Mouse (Mus musculus) thymus, adult 2 months (tissue): ENCODE results near the gene Pex12. TPM values are rescaled to one million over a fixed set of nuclear protein-coding genes. Genes with fewer than 3 reads are reported as not detected.
A peak's percentile ranks its signal among the peaks of the same experiment; 100 is the strongest.

ENCODE experiments used
- DNase-seq: peaks from one replicate; pipeline ENCODE4 v3.0.0; 2021
- H3K27ac ChIP-seq: fragments of 200-500 bp; 2 replicates; pipeline ENCODE4 v1.5.1; 2012; ENCODE audit warnings: low read length, control low read depth; ENCODE audit not compliant: control insufficient read depth, insufficient read depth
- H3K27me3 ChIP-seq: fragments of 200-500 bp; 2 replicates; pipeline ENCODE4 v1.6.1; 2012; ENCODE audit warnings: mild to moderate bottlenecking, low read length, moderate library complexity, mixed read lengths; ENCODE audit not compliant: control insufficient read depth, insufficient read depth
- H3K36me3 ChIP-seq: fragments of 200-500 bp; 2 replicates; pipeline ENCODE4 v1.6.1; 2012; ENCODE audit warnings: mild to moderate bottlenecking, low read length, moderate library complexity; ENCODE audit not compliant: control insufficient read depth, insufficient read depth
- H3K4me1 ChIP-seq: fragments of 200-500 bp; replicated peaks from 2 replicates; pipeline ENCODE4 v1.6.1; 2012; ENCODE audit warnings: low read length; ENCODE audit not compliant: control insufficient read depth, insufficient read depth
- H3K4me3 ChIP-seq: fragments of 200-500 bp; 2 replicates; pipeline ENCODE4 v1.5.1; 2012; ENCODE audit warnings: mild to moderate bottlenecking, low read length, control low read depth, moderate library complexity; ENCODE audit not compliant: control insufficient read depth, insufficient read depth
- CTCF ChIP-seq: fragments of 200-500 bp; IDR thresholded peaks from 2 replicates; pipeline ENCODE4 v1.5.1; 2012; ENCODE audit warnings: mild to moderate bottlenecking, control low read depth, low read length, moderate library complexity, borderline replicate concordance; ENCODE audit not compliant: control insufficient read depth, poor library complexity, insufficient read depth; ENCODE audit errors: extremely low read depth
- POLR2A ChIP-seq: fragments of 200-500 bp; IDR thresholded peaks from 2 replicates; pipeline ENCODE4 v1.6.1; 2012; ENCODE audit warnings: mild to moderate bottlenecking, low read length, control low read depth, moderate library complexity; ENCODE audit not compliant: control insufficient read depth, poor library complexity, insufficient read depth; ENCODE audit errors: extremely low read depth
- WGBS: fragments of 180-500 bp; shearing (Covaris S2); methylation state at CpG from one replicate; pipeline ENCODE4 v1.1.7; 2018; 5-methylcytosine and 5-hydroxymethylcytosine counted together
- polyA plus RNA-seq: library from polyadenylated mRNA; depleted of rRNA; stranded (reverse); fragments of >200 nt; gene quantifications from 2 replicates; pipeline ENCODE4 v1.2.3, GENCODE M21; 2012

The Pex12 gene
- polyA plus RNA-seq, 1 experiment = 9.2 TPM

- peaks cover 21% of the 10 kb centered on the region for H3K36me3 ChIP-seq
- DNase-seq = no peak
- no peak overlapping the region for H3K4me3 ChIP-seq
- no peaks in the 10 kb centered on the region for H3K27me3 ChIP-seq
- 92% methylated on average over 5 of the region's 5 CpGs for WGBS
- no peak for TF ChIP-seq CTCF
- no peak for TF ChIP-seq POLR2A
- no peaks in the 10 kb centered on the region for H3K4me1 ChIP-seq
- H3K27ac ChIP-seq = no peak overlapping the region
Measured at GRCm38 (mm10) chr11:83312471-83312870, 10.1 kb upstream of the Pex12 start.

- no peak for TF ChIP-seq CTCF
- TF ChIP-seq POLR2A = no peak
Measured at GRCm38 (mm10) chr11:83306700-83307253, 4.4 kb upstream of the Pex12 start.

GRCm38 (mm10) chr11:83304485-83304884, 2.1 kb upstream of the Pex12 start:
- Histone ChIP-seq H3K27me3 (no peaks in the 10 kb centered on the region), H3K4me3 (no peak overlapping the region), H3K27ac (no peak overlapping the region), H3K4me1 (peaks cover 3% of the 10 kb centered on the region), H3K36me3 (0 out of 2 replicates have a peak, but pooled peaks cover 4% of the 10 kb centered on the region)
- 96% methylated on average over 2 of the region's 2 CpGs for WGBS
- no peak for DNase-seq
- TF ChIP-seq CTCF (no peak), POLR2A (no peak)

More at GRCm38 (mm10) chr11:83306700-83307253, 4.4 kb upstream of the Pex12 start:
- H3K36me3 ChIP-seq = 0 out of 2 replicates have a peak, but pooled peaks cover 4% of the 10 kb centered on the region
- 92% methylated on average over 4 of the region's 4 CpGs for WGBS
- H3K27me3 ChIP-seq = no peaks in the 10 kb centered on the region
- H3K4me3 ChIP-seq = no peak overlapping the region
- H3K4me1 ChIP-seq = peaks cover 3% of the 10 kb centered on the region
- DNase-seq = no peak
- H3K27ac ChIP-seq = no peak overlapping the region

GRCm38 (mm10) chr11:83303751-83304150, 1.4 kb upstream of the Pex12 start:
- Histone ChIP-seq H3K4me3 (no peak overlapping the region), H3K36me3 (0 out of 2 replicates have a peak, but pooled peaks cover 3% of the 10 kb centered on the region), H3K27me3 (no peaks in the 10 kb centered on the region), H3K27ac (no peak overlapping the region), H3K4me1 (peaks cover 3% of the 10 kb centered on the region)
- TF ChIP-seq POLR2A (no peak), CTCF (no peak)
- 83% methylated on average over 5 of the region's 5 CpGs for WGBS
- DNase-seq = no peak

GRCm38 (mm10) chr11:83302124-83302523, 262 bp downstream of the Pex12 start:
- Histone ChIP-seq H3K27ac (0 out of 2 replicates have a peak overlapping the region, but pooled peaks have one; percentile 16), H3K4me3 (peak overlapping the region; percentile 93), H3K36me3 (no peaks in the 10 kb centered on the region), H3K27me3 (no peaks in the 10 kb centered on the region), H3K4me1 (peaks cover 8% of the 10 kb centered on the region)
- WGBS = 5% methylated on average over 10 of the region's 10 CpGs
- no peak for TF ChIP-seq CTCF
- no peak for TF ChIP-seq POLR2A
- peak; percentile 46 for DNase-seq

- H3K4me1 ChIP-seq = peaks cover 8% of the 10 kb centered on the region
- no peaks in the 10 kb centered on the region for H3K36me3 ChIP-seq
- DNase-seq = no peak
- H3K4me3 ChIP-seq = no peak overlapping the region
- no peak for TF ChIP-seq CTCF
- no peak for TF ChIP-seq POLR2A
- 83% methylated on average over 2 of the region's 2 CpGs for WGBS
- no peaks in the 10 kb centered on the region for H3K27me3 ChIP-seq
- no peak overlapping the region for H3K27ac ChIP-seq
Measured at GRCm38 (mm10) chr11:83301431-83301831, 955 bp downstream of the Pex12 start.
